Mouse (Mus musculus) thymus, adult 18-20 months (tissue): ENCODE measurements around the gene Ell.

ENCODE experiments used
- DNase-seq, 2 experiments: peaks; one replicate each; pipeline ENCODE4 v3.0.0; 2022; ENCODE audit warnings: mixed read lengths in 2 of 2

The Ell gene

GRCm38 (mm10) chr8:70538633-70539076 lies 602 bp upstream of the Ell start:
- DNase-seq, result peak; percentile 98 to 99

- no peak for DNase-seq
Observed at GRCm38 (mm10) chr8:70540013-70540506, 803 bp downstream of the Ell start.

DNA sequence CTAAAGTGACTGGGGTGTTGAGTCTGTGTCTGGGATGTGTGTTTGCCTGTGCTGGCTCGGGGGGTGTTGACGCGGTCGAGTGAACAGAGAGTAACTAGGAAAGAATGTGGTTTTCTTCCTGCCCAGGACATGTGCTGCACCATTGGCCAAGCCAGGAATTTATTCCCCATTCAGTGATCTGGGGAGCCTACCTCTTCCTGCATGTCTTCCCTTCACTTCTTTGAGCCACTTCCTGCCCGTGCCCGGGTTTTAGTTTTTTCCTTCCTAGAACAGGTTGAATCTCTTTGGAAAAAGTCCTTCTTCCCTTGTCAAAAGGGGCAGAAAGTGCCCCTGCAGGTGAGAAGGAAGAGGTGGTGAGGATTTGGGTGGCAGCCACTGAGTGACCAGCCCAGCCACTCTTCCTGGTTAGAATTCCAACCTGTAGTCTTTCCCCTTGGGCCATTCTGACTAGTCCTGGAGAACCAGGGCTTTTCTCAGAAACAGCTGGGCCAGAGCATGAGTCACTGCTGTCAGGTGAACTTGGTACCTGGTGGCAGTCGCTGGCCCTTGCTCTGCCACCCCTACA lies 1.3 kb downstream of the Ell start:
- DNase-seq, result no peak

GRCm38 (mm10) chr8:70541081-70541480 lies 1.8 kb downstream of the Ell start:
- no peak for DNase-seq

DNA sequence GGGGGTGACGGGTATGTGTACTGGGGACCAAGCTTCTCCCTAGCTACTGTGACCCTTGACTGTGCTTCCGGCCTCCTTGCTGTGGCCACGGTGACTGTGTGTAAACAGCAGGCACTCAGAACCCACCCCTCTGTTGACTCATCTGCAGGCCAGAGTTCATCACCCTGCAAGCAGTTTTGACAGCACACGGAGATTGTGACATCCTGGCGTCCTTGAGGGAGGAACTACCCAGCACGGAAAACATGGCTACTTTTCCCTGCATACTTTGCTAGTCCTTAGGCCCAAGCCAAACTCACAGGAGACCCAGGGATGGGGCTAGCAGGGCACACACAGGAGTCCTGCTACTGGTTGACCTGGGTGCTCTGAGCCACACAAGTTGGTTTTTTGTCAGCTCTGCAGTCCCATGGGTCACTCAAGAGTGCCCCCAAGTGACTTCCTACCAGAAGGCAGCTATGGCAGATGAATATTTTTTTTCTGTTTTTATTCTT lies 5.0 kb downstream of the Ell start:
- no peak for DNase-seq

DNA sequence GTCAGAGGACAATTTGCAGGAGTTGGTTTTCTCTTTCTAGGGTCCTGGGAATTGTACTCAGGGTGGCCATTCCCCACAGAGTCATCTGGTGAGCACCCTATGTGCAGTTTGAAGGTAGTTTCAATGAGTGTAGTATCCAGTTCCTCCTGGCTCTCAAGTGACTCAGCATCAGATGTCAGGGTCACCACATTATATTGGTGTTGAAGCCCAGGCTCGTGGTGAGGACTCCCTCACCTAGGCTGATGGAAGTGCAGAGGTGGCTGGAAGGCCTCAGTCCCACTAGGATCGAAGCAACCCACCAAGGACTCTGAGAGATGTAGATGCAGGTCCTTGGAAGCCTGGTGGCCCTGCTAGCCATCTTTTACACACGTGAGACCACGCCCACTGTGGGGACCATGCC lies 7.2 kb downstream of the Ell start:
- no peak for DNase-seq

DNA sequence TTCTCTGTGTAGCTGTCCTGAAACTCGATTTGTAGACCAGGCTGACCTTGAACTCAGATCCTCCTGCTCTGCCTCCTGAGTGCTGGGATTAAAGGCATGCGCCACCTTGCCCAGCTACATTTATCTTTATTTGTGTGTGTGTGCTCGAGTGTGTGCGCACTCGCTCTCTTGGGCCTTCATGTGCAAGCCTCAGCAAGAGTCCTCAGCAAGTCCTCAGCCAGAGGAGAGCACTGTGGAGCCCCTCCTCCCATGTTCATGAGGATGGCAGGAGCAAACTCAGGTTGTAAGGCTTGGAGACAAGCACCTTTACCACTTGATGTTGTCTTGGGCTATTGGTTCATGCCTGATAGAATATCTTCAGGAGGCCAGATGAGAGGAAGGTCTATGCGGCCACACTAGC lies 8.5 kb downstream of the Ell start:
- DNase-seq, result no peak

DNA sequence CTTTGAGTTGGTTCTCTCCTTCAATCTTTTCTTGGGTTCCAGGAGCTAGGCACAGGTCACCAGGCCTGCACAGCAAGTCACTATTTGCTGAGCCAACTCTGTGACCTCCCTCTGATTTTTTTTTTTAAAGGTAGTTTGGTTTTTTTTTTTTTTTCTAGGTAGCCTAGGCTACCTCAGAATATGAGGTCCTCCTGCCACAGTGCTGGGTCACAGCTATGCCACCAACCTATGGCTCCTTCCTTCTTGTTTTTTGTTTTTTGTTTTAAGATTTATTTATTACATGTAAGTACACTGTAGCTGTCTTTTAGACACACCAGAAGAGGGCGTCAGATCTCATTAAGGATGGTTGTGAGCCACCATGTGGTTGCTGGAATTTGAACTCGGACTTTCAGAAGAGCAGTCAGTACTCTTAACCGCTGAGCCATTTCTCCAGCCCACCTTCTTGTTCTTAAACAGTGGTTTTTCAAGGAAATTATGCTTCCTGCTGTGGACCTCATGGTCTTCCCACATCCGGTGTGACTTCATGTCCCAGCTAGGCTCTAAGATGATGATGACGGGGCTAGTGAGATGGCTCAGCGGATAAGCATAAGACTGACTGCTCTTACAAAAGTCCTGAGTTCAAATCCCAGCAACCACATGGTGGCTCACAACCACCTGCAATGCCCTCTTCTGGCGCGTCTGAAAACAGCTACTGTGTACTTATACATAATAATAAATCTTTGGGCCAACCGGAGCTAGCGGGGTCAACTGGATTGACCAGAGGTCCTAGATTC lies 10.3 kb downstream of the Ell start:
- no peak for DNase-seq

DNA sequence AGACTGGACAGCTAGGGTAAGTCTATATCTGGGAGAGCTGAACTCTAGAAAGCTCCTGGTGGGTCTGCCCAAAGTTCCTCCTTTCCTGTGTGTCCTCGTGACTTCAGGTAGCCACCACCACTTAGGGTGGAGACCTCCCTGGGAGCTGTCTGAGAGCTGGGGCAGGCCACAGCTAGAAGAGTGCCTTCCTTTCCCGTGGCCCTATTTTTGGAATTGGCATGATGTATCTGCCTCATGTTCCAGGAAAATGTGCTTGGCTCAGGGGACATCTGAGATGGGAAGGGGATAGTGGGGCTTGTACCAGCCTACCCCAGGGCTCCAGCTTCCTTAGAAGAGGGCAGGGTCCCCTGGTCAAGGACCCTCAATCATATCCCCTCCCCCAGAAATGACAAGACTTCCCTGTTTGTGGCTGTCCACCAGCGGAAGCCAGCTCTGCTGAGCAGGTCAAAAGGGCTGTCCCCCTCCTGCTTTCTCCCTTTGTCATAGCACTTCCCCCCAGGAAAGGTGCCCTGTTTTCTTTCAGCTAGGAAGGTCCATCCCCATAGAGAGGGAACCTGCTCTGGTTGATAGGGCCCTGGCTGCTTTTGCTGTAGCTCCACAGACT lies 12.4 kb downstream of the Ell start:
- DNase-seq, result no peak

- no peak for DNase-seq
Observed at GRCm38 (mm10) chr8:70552836-70553235, 13.6 kb downstream of the Ell start.

- DNase-seq, result no peak
Observed at GRCm38 (mm10) chr8:70553740-70554139, 14.5 kb downstream of the Ell start.

DNA sequence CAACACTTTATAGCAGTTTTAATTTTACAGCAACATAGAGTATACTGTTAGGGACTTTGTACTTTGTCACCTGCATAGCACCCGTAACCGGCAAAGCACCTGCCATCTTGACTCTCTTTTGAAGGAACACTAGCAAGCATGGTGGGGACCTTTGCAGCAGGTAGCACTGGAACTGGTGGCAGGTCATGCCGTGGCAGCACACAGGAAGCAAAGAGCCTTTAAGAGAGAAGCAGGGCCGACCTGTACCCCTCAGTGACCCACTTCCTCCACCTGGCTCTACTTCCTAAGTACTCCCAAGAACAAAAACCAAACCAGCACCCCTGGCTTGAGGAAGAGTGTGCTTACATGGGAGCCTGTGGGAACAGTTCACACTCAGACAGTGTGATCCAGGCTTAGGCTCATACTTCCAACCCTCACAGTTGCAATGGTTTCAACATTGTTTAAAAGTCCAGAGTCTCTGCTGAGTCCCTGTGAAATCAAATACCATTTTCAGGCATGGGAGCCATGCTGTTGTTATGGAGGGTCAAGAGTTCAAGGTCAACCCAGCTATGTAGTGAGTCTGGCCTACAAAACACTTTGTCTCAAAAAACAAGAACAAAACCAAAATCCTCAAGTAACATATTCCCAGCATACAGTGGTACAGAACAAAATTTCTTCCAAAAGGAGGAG lies 16.0 kb downstream of the Ell start:
- DNase-seq, result peak in 1 of 2 experiments; percentile 39

- peak; percentile 46 to 67 for DNase-seq
Observed at GRCm38 (mm10) chr8:70558334-70558733, 19.1 kb downstream of the Ell start.

GRCm38 (mm10) chr8:70558983-70559382 lies 19.7 kb downstream of the Ell start:
- DNase-seq, result no peak

DNA sequence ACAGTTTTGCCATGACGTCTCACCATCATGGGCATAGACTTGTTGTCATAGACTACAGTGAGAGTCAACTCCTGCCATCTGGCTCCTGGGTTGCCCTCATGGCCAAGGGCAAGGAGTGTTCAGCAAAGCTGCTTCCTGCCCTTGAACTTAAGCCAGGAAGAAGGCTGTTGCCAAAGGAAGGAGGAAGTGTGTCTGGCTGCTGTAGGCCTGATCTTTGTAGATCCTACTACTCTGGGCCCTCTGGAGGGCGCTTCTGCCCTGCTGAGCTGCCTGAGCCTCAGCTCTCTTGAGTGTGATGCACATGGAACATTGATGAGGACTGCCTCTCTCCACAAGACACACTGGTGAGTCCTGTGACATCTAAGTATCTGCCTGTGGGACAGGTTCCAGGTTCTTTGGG lies 20.8 kb downstream of the Ell start:
- peak in 1 of 2 experiments; percentile 37 for DNase-seq

GRCm38 (mm10) chr8:70560564-70560963 lies 21.3 kb downstream of the Ell start:
- DNase-seq, result no peak

GRCm38 (mm10) chr8:70561357-70561756 lies 22.1 kb downstream of the Ell start:
- no peak for DNase-seq

GRCm38 (mm10) chr8:70561809-70562535 lies 22.7 kb downstream of the Ell start:
- DNase-seq, result no peak

- DNase-seq, result no peak
Observed at GRCm38 (mm10) chr8:70562802-70563201, 23.5 kb downstream of the Ell start.

GRCm38 (mm10) chr8:70563763-70564387 lies 24.6 kb downstream of the Ell start:
- DNase-seq, result no peak

GRCm38 (mm10) chr8:70564696-70565235 lies 25.5 kb downstream of the Ell start:
- no peak for DNase-seq

GRCm38 (mm10) chr8:70565561-70565960 lies 26.3 kb downstream of the Ell start:
- DNase-seq, result peak in 1 of 2 experiments; percentile 34
